Mouse (Mus musculus) hindbrain, embryonic 14.5 days (tissue): ENCODE results near the gene Olfr191. TPM values are rescaled to one million over a fixed set of nuclear protein-coding genes. Genes with fewer than 3 reads are reported as not detected.
"Not testable (repeated sequence)": the region's sequence is repeated elsewhere in the genome, so short reads cannot be mapped to it uniquely, and the experiment has no call there.

ENCODE experiments used
- ATAC-seq: fragments of 200-750 bp; cut with Nextera tagmentation; 2 replicates; pipeline ENCODE4 v1.8.0; 2017; ENCODE audit warnings: moderate number of reproducible peaks, mild to moderate bottlenecking, moderate TSS enrichment, moderate library complexity; ENCODE audit not compliant: low FRiP score
- DNase-seq: peaks from one replicate; pipeline ENCODE4 v3.0.0-alpha.2; 2015; ENCODE audit warnings: low spot score
- H3K27ac ChIP-seq: fragments of 300-500 bp; sonication (generic); 2 replicates; pipeline ENCODE4 v1.5.1; 2014; ENCODE audit warnings: mild to moderate bottlenecking, moderate library complexity
- H3K27me3 ChIP-seq: fragments of 300-500 bp; sonication (generic); 2 replicates; pipeline ENCODE4 v1.6.1; 2014; ENCODE audit warnings: mild to moderate bottlenecking, low read length, mixed read lengths; ENCODE audit not compliant: control insufficient read depth, insufficient read depth
- H3K36me3 ChIP-seq: fragments of 300-500 bp; sonication (generic); replicated peaks from 2 replicates; pipeline ENCODE4 v1.6.1; 2014; ENCODE audit not compliant: control insufficient read depth, insufficient read depth
- H3K4me1 ChIP-seq: fragments of 300-500 bp; sonication (generic); replicated peaks from 2 replicates; pipeline ENCODE4 v1.6.1; 2014; ENCODE audit warnings: antibody characterized with exemption, low read length, mixed read lengths; ENCODE audit not compliant: control insufficient read depth, insufficient read depth
- H3K4me2 ChIP-seq: fragments of 300-500 bp; sonication (generic); replicated peaks from 2 replicates; pipeline ENCODE4 v1.6.1; 2014; ENCODE audit warnings: mild to moderate bottlenecking, moderate library complexity
- H3K4me3 ChIP-seq: fragments of 300-500 bp; sonication (generic); replicated peaks from 2 replicates; pipeline ENCODE4 v1.5.1; 2014; ENCODE audit warnings: mild to moderate bottlenecking, low read length
- H3K9ac ChIP-seq: fragments of 300-500 bp; sonication (generic); 2 replicates; pipeline ENCODE4 v1.6.1; 2014
- H3K9me3 ChIP-seq: fragments of 300-500 bp; sonication (generic); 2 replicates; pipeline ENCODE4 v1.6.1; 2016; ENCODE audit warnings: low read length; ENCODE audit not compliant: control insufficient read depth
- WGBS: fragments of 180-500 bp; shearing (Covaris S2); extraction: QIAGEN DNeasy Blood & Tissue Kit; methylation state at CpG from one replicate; pipeline ENCODE4 v1.1.7; 2014; 5-methylcytosine and 5-hydroxymethylcytosine counted together
- polyA plus RNA-seq: library from polyadenylated mRNA; unstranded; fragments of >200 nt; fragmentation: Nextera tagmentation; extraction: Ambion mirVana; gene quantifications from 2 replicates; pipeline ENCODE4 v1.2.1, GENCODE M21; 2014

Olfr191 gene
- polyA plus RNA-seq, 1 experiment from 2014 or later = not detected

DNA sequence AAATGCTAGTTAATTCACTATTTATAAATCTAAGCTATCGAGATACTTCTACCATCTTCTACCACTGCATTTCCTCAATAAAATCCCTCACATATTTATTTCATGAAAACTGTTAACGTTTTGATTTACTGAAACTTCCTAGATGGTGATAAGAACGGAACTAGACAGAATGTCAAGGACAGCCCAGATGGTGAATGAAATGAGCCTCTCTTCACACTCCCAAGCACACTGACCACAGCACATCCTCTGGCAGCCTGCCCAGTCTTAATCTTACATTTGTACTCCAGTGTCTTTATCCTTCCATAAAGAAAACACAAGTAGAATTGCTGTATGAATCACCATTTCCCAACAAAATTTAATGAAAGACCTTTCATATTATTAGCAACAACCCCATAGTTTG lies 27.2 kb downstream of the Olfr191 start:
- not testable (repeated sequence) for ATAC-seq
- WGBS = 77% methylated on average over 3 of the region's 3 CpGs

DNA sequence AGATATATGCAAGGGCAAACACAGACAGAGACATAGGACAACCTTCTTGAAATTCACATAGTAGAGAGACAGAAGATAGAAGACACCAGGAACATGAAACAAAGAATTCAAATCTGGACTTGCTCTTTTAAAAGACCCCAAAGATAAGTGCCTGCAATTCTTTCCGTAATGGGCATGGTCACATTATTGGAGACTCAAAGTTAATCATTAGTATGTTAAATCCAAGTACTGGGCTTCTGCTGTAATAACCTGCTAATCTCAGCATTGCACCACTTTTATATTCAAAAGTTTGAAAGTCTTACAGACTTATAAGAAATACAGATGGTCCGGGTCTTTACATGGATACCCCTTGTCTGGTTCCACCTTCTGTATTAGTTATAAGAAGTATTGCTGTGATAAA lies 40.3 kb downstream of the Olfr191 start:
- WGBS = 95% methylated on average over 2 of the region's 2 CpGs
- H3K9me3 ChIP-seq, H3K4me2 ChIP-seq, H3K27ac ChIP-seq, H3K4me3 ChIP-seq, H3K27me3 ChIP-seq, H3K36me3 ChIP-seq, H3K9ac ChIP-seq, H3K4me1 ChIP-seq, ATAC-seq, DNase-seq: not testable (repeated sequence)

More for the DNA sequence above, 27.2 kb downstream of the Olfr191 start:
- not testable (repeated sequence) for H3K27ac ChIP-seq, H3K27me3 ChIP-seq, H3K9me3 ChIP-seq, H3K4me3 ChIP-seq, H3K4me1 ChIP-seq, H3K36me3 ChIP-seq, H3K4me2 ChIP-seq, DNase-seq, H3K9ac ChIP-seq

DNA sequence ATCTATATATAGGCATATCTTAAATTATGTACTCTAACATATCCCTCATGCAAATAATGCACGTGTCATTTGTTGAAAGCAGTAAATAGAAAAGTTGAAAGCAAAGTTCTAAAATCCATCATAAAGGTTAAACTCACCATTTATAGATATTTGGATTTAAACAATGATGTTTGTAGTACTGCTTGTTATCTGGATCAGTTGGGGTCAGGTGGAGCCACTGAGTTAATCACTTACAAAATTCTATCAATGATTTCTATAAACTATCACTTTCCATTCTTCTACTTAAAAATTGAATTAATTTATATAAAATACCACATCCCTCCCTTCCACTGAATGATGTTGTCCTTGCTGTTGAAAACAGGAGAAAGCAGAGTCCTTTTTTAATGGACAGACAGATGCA lies 40.8 kb downstream of the Olfr191 start:
- no peak overlapping the region for H3K4me2 ChIP-seq
- H3K27me3 ChIP-seq = no peaks in the 10 kb centered on the region
- DNase-seq = no peak
- WGBS = 83% methylated on average over 1 of the region's 1 CpGs
- H3K27ac ChIP-seq = no peak overlapping the region
- no peaks in the 10 kb centered on the region for H3K36me3 ChIP-seq
- H3K4me1 ChIP-seq = no peaks in the 10 kb centered on the region
- H3K9me3 ChIP-seq = no peaks in the 10 kb centered on the region
- H3K9ac ChIP-seq = no peak overlapping the region
- H3K4me3 ChIP-seq = no peak overlapping the region
- ATAC-seq = no peak

DNA sequence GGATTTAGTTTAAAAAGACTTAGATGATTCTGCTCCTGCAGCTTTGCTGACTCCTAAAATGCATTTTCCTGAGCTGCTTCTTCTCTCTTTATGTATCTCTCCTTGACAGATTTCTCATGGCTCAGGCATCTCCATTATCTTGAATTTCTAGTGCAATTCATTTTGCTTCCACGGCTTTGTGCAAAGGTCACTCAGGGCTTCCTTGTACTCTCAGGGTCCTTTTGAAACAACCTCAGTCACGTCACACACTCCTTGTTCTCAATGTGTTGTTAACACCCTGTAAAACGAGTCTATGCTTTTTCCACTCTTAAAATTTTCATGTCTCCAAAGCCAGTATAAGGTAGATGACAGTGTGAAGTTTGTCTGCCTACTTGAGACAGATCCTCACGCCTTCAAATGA lies 42.0 kb downstream of the Olfr191 start:
- Histone ChIP-seq H3K9ac (no peak overlapping the region), H3K4me2 (no peak overlapping the region), H3K4me1 (no peaks in the 10 kb centered on the region), H3K27ac (no peak overlapping the region), H3K4me3 (no peak overlapping the region), H3K27me3 (no peaks in the 10 kb centered on the region), H3K9me3 (no peaks in the 10 kb centered on the region), H3K36me3 (no peaks in the 10 kb centered on the region)
- ATAC-seq (no peak), DNase-seq (no peak)
- WGBS = 64% methylated on average over 4 of the region's 4 CpGs

DNA sequence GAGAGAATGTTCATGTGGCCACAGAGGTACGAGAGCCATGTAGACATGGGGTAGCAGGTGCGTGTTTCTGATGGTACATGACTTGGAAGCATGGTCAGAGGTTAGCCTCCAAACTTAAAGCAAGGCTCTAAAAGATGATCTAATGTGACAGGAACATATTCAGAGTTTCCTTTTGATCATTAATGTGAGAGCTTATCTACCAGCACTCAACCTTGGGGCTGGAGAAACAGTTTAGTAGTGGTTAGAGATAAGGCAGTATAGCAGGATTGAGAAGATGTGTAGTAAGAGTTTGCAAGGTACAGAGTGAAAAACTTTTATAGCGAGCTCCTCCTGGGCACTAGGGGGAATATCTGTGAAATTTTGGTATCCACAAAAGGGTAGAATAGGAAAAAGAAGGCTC lies 43.8 kb downstream of the Olfr191 start:
- H3K27ac ChIP-seq = no peak overlapping the region
- WGBS = 85% methylated on average over 3 of the region's 3 CpGs
- H3K27me3 ChIP-seq = no peaks in the 10 kb centered on the region
- no peaks in the 10 kb centered on the region for H3K36me3 ChIP-seq
- DNase-seq = no peak
- no peak for ATAC-seq
- no peaks in the 10 kb centered on the region for H3K9me3 ChIP-seq
- no peak overlapping the region for H3K4me3 ChIP-seq
- H3K4me1 ChIP-seq = no peaks in the 10 kb centered on the region
- no peak overlapping the region for H3K4me2 ChIP-seq
- no peak overlapping the region for H3K9ac ChIP-seq

DNA sequence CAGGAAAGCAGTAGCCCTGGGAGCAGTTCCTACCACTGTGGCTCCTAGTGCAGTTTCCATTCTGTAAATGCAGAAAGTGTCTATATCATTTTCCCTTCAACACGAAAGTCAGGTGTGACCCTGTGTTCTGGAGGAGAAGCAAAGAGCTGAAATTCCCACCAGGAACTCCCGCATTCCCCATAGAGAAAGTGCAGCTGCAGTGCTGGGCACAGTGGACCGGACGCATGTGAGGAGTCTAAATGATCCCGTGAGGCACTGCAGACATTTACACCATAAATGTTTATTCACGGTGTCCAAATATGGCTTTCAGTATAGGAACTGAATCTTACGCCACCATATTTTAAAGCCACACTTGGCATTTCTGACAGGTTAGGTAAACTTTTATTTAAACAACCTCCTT lies 49.9 kb downstream of the Olfr191 start, which contains the start of gene Olfr187:
Gene Olfr187, minus strand, starts transcription at position 58 of the 400 bp plus-strand sequence.
- Histone ChIP-seq H3K27me3 (no peaks in the 10 kb centered on the region), H3K9ac (no peak within 1 kb of the TSS), H3K4me1 (no peaks in the 10 kb centered on the region), H3K27ac (no peak within 1 kb of the TSS), H3K4me3 (no peak within 1 kb of the TSS), H3K36me3 (no peaks in the 10 kb centered on the region), H3K4me2 (no peak within 1 kb of the TSS), H3K9me3 (no peaks in the 10 kb centered on the region)
- 89% methylated on average over 7 of the region's 7 CpGs for WGBS
- ATAC-seq (no peak), DNase-seq (no peak)

Other genes starting within 250 kb of the Olfr191 start
- gene Olfr177, start 215.1 kb downstream of the Olfr191 start, polyA plus RNA-seq = not detected in 2 replicates
- not detected in 2 replicates for gene Olfr178, start 197.8 kb downstream of the Olfr191 start, polyA plus RNA-seq
- not detected in 2 replicates for gene Olfr181, start 161.1 kb downstream of the Olfr191 start, polyA plus RNA-seq
- not detected in 2 replicates for gene Olfr180, start 160.4 kb downstream of the Olfr191 start, polyA plus RNA-seq
- not detected in 2 replicates for gene Olfr183, start 94.5 kb downstream of the Olfr191 start, polyA plus RNA-seq
- not detected in 2 replicates for gene Olfr186, start 59.5 kb downstream of the Olfr191 start, polyA plus RNA-seq
- not detected in 2 replicates for gene Olfr187, start 50.1 kb downstream of the Olfr191 start, polyA plus RNA-seq
- not detected in 2 replicates for gene Olfr190, start 11.8 kb downstream of the Olfr191 start, polyA plus RNA-seq
- gene Olfr193, start 22.1 kb upstream of the Olfr191 start, polyA plus RNA-seq = not detected in 2 replicates
- not detected in 2 replicates for gene Olfr194, start 31.2 kb upstream of the Olfr191 start, polyA plus RNA-seq
- not detected in 2 replicates for gene Olfr195, start 57.2 kb upstream of the Olfr191 start, polyA plus RNA-seq
- not detected in 2 replicates for gene Olfr196, start 80.6 kb upstream of the Olfr191 start, polyA plus RNA-seq
- gene Olfr198, start 113.7 kb upstream of the Olfr191 start, polyA plus RNA-seq = not detected in 2 replicates
- not detected in 2 replicates for gene Olfr199, start 129.9 kb upstream of the Olfr191 start, polyA plus RNA-seq
- not detected in 2 replicates for gene Olfr201, start 182.8 kb upstream of the Olfr191 start, polyA plus RNA-seq
- not detected in 2 replicates for gene Olfr202, start 197.0 kb upstream of the Olfr191 start, polyA plus RNA-seq
- gene Olfr203, start 209.1 kb upstream of the Olfr191 start, polyA plus RNA-seq = not detected in 2 replicates
- not detected in 2 replicates for gene Olfr204, start 228.4 kb upstream of the Olfr191 start, polyA plus RNA-seq
- gene Olfr205, start 241.3 kb upstream of the Olfr191 start, polyA plus RNA-seq = not detected in 2 replicates